In the genomic region with DNA sequence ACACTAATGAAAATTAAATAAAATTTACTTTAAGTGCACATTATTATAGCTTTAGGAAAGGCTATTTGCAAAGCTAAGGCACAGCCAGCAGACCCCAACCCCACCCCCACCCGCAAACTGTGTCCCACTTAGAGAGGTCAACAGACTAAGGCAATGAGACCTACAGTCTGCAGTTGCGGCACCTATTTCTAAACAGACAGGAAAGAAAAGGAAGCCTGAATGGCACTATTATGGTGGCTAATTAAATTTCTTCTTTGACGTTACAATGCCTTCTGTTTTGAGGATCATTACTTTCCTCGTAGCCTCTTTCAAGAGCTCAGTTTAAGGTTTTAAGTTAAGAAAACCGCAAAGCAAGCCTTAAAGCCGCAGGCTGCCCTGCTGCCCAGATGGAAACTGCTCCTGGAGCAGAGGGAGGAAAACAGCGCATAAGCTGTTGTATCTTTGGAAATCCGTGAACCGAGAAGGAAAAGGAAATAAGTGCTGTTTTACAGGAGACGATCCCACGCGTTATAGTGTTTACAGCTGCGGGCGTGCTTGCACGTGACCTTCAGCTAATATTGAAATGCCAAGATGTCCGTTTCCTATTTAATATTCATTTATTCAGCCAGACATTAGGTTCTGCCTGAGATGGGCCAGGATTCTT, we compare ENCODE assay signal across 11 mouse cellular contexts.
DNase-seq lines count a peak whose midpoint lies in the region; ATAC-seq and TF ChIP-seq lines count a peak whose summit lies in the region.
"Had no signal": no experiment of that assay in that cellular context is flagged by ENCODE, and none has a peak within 500 bp of the region (broad histone marks: within the 10 kb centered on the region; RNA-seq: fewer than 3 reads in every experiment).

No protein-coding gene starts in this region.

- H3K4me2 ChIP-seq in kidney, embryonic 16.5 days (replicated peaks; ENCODE audit: low read depth, low read length), result peak overlapping the region; percentile 24
- H3K4me2 ChIP-seq in embryonic facial prominence, embryonic 11.5 days (ENCODE audit: low read depth, low read length), result no peak overlapping the region
- H3K4me2 ChIP-seq in forebrain, postnatal 0 days (ENCODE audit: low read depth), result peak overlapping the region; percentile 39
- peak overlapping the region; percentile 36 for H3K4me2 ChIP-seq in limb, embryonic 15.5 days

- H3K27ac ChIP-seq in kidney, embryonic 16.5 days (ENCODE audit: low read length), result no peak overlapping the region
- H3K27ac ChIP-seq in embryonic facial prominence, embryonic 11.5 days (replicated peaks; ENCODE audit: low read depth, low read length), result no peak overlapping the region
- H3K27ac ChIP-seq in forebrain, postnatal 0 days (ENCODE audit: low read depth, low read length), result no peak overlapping the region
- no peak overlapping the region for H3K27ac ChIP-seq in limb, embryonic 15.5 days

- intact Hi-C loops in gastrocnemius, postnatal 14 days (cut with DNase I; ENCODE audit: low total_unique reads), result no loop called here

- H3K9ac ChIP-seq in kidney, embryonic 16.5 days (replicated peaks; ENCODE audit: low read length), result no peak overlapping the region
- H3K9ac ChIP-seq in embryonic facial prominence, embryonic 11.5 days (replicated peaks; ENCODE audit: low read length), result no peak overlapping the region
- peak overlapping the region; percentile 7; the same call in 1 of the 2 replicates for H3K9ac ChIP-seq in forebrain, postnatal 0 days
- no peak overlapping the region for H3K9ac ChIP-seq in limb, embryonic 15.5 days

- TF ChIP-seq CTCF in forebrain, postnatal 0 days (IDR thresholded peaks at IDR 0.05; ENCODE audit: low read depth), result no peak

- no peak for DNase-seq in kidney, adult 9 months
- peak; percentile 21 for DNase-seq in embryonic facial prominence, embryonic 11.5 days (ENCODE audit: low spot score)
- peak; percentile 55 for DNase-seq in forebrain, postnatal 0 days
- DNase-seq in cerebellum, postnatal 25 days, result no peak
- no peak for DNase-seq in thymus, postnatal 14 days
- DNase-seq in gastrocnemius, postnatal 14 days, result no peak
- DNase-seq: right cerebral cortex, postnatal 25 days had no signal

- H3K4me3 ChIP-seq in kidney, embryonic 16.5 days (ENCODE audit: low read length), result no peak overlapping the region
- H3K4me3 ChIP-seq in embryonic facial prominence, embryonic 11.5 days (ENCODE audit: low read depth, low read length), result no peak overlapping the region
- H3K4me3 ChIP-seq in forebrain, postnatal 0 days (ENCODE audit: low read depth, low read length), result peak overlapping the region; percentile 2; the same call in 1 of the 2 replicates
- peak overlapping the region; percentile 8; the same call in 1 of the 2 replicates for H3K4me3 ChIP-seq in limb, embryonic 15.5 days
- H3K4me3 ChIP-seq: myocyte had no signal

- 35% methylated on average over 16 of the region's 16 CpGs for WGBS in kidney, embryonic 16.5 days
- WGBS in embryonic facial prominence, embryonic 11.5 days, result 47% methylated on average over 16 of the region's 16 CpGs
- WGBS in forebrain, postnatal 0 days, result 14% methylated on average over 16 of the region's 16 CpGs
- whole genome bisulfite sequencing in limb, embryonic 15.5 days, result 30% methylated on average over 16 of the region's 16 CpGs

- ATAC-seq in kidney, embryonic 16.5 days (ENCODE audit: low FRiP score, low TSS enrichment), result no peak
- ATAC-seq in embryonic facial prominence, embryonic 11.5 days (replicated peaks; ENCODE audit: insufficient number of reproducible peaks, low FRiP score, low TSS enrichment, low read depth), result no peak
- peak; percentile 45 for ATAC-seq in forebrain, postnatal 0 days
- ATAC-seq in limb, embryonic 15.5 days (ENCODE audit: insufficient number of reproducible peaks, low FRiP score, low TSS enrichment, low read depth), result no peak
- ATAC-seq: inflammation-experienced regulatory T-cells, adult 6 months had no signal

- no peaks in the 10 kb centered on the region for H3K9me3 ChIP-seq in kidney, embryonic 16.5 days (ENCODE audit: low read length)
- H3K9me3 ChIP-seq in embryonic facial prominence, embryonic 11.5 days (replicated peaks; ENCODE audit: control insufficient read depth, low read length), result no peaks in the 10 kb centered on the region
- no peaks in the 10 kb centered on the region for H3K9me3 ChIP-seq in forebrain, postnatal 0 days (ENCODE audit: low read length)
- no peaks in the 10 kb centered on the region for H3K9me3 ChIP-seq in limb, embryonic 15.5 days

- no peaks in the 10 kb centered on the region for H3K36me3 ChIP-seq in kidney, embryonic 16.5 days (ENCODE audit: insufficient read depth, low read length)
- H3K36me3 ChIP-seq in embryonic facial prominence, embryonic 11.5 days (replicated peaks; ENCODE audit: control insufficient read depth, insufficient read depth, low read depth, low read length), result no peaks in the 10 kb centered on the region
- no peaks in the 10 kb centered on the region for H3K36me3 ChIP-seq in forebrain, postnatal 0 days (ENCODE audit: insufficient read depth)
- H3K36me3 ChIP-seq in limb, embryonic 15.5 days, result no peaks in the 10 kb centered on the region

- H3K4me1 ChIP-seq in kidney, embryonic 16.5 days (ENCODE audit: insufficient read depth, low read length), result peaks cover 3% of the 10 kb centered on the region; the same call in 1 of the 2 replicates
- no peaks in the 10 kb centered on the region for H3K4me1 ChIP-seq in embryonic facial prominence, embryonic 11.5 days (ENCODE audit: control insufficient read depth, insufficient read depth, low read length)
- no peaks in the 10 kb centered on the region for H3K4me1 ChIP-seq in forebrain, postnatal 0 days (ENCODE audit: insufficient read depth)
- H3K4me1 ChIP-seq in limb, embryonic 15.5 days, result peaks cover 7% of the 10 kb centered on the region

- H3K27me3 ChIP-seq in kidney, embryonic 16.5 days (ENCODE audit: insufficient read depth, low read length), result no peaks in the 10 kb centered on the region
- H3K27me3 ChIP-seq in embryonic facial prominence, embryonic 11.5 days (ENCODE audit: control insufficient read depth, insufficient read depth, low read length), result no peaks in the 10 kb centered on the region
- H3K27me3 ChIP-seq in forebrain, postnatal 0 days (ENCODE audit: insufficient read depth, low read length), result no peaks in the 10 kb centered on the region
- H3K27me3 ChIP-seq in limb, embryonic 15.5 days, result no peaks in the 10 kb centered on the region

Comparison
In these comparisons a context has a peak if more than half of its experiments do, and no peak if none do; other contexts are left out.
1. H3K4me3 ChIP-seq: peak in forebrain, postnatal 0 days (single experiment) and limb, embryonic 15.5 days (single experiment); none in kidney, embryonic 16.5 days (single experiment) and embryonic facial prominence, embryonic 11.5 days (single experiment).
2. DNase-seq: peak in embryonic facial prominence, embryonic 11.5 days (single experiment) and forebrain, postnatal 0 days (single experiment); none in kidney, adult 9 months (single experiment), cerebellum, postnatal 25 days (0 of 2), thymus, postnatal 14 days (single experiment) and gastrocnemius, postnatal 14 days (single experiment).